Mouse (Mus musculus): ENCODE measurements around the gene Hpn.

DNA sequence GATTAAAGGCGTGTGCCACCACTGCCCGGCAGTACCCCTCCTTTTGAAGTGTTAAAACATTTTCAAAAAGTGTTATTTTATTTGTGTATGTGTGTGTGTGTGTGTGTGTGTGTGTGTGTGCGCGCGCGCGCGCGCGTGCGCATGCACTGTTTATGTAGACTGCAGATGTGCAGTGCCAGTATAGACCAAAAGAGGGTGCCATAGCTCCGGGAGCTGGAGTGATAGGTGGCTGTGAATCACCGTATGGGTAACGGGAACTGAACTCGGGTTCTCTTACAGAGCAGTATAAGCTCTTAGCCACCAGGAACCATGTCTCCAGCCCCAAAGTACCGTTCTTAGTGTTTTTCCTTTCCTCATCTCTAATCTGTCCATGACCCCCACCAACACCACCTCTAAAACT is 29.8 kb upstream of the Hpn start:
- TF ChIP-seq GATA1 (IDR thresholded peaks at IDR 0.05; ENCODE audit: borderline replicate concordance, low read length) (no peak), FLI1 (IDR thresholded peaks at IDR 0.05; ENCODE audit: low read length) (no peak)

All from megakaryocyte, embryonic 14.5 days (primary cell).